Mouse (Mus musculus): Measurements from ENCODE around the gene Borcs5. TPM values are rescaled to one million over a fixed set of nuclear protein-coding genes. Genes with fewer than 3 reads are reported as not detected.

Gene Borcs5
- polyA plus RNA-seq, 1 experiment from 2014 or later = 13.9 TPM

- WGBS = 74% methylated on average over 8 of the region's 8 CpGs
- no peaks in the 10 kb centered on the region for H3K27me3 ChIP-seq (ENCODE audit: insufficient read depth, low read length)
- no peak overlapping the region for H3K4me2 ChIP-seq
- peaks cover 62% of the 10 kb centered on the region for H3K36me3 ChIP-seq (ENCODE audit: insufficient read depth)
- no peak overlapping the region for H3K27ac ChIP-seq (ENCODE audit: low read depth)
- DNase-seq (no peak), ATAC-seq (ENCODE audit: insufficient read depth) (no peak)
- no peaks in the 10 kb centered on the region for H3K4me1 ChIP-seq (ENCODE audit: insufficient read depth)
- TF ChIP-seq CTCF (IDR thresholded peaks at IDR 0.05; ENCODE audit: low read depth) = no peak
- no peaks in the 10 kb centered on the region for H3K9me3 ChIP-seq (ENCODE audit: low read depth, low read length)
- no peak overlapping the region for H3K4me3 ChIP-seq (ENCODE audit: low read depth, low read length)
- H3K9ac ChIP-seq = no peak overlapping the region
These were observed 83.6 kb downstream of the Borcs5 start for GRCm38 (mm10) chr6:134722906-134723305.

- Histone ChIP-seq H3K9ac (no peak overlapping the region), H3K27me3 (ENCODE audit: insufficient read depth, low read length) (no peaks in the 10 kb centered on the region), H3K4me3 (ENCODE audit: low read depth, low read length) (no peak overlapping the region), H3K4me1 (ENCODE audit: insufficient read depth) (no peaks in the 10 kb centered on the region), H3K36me3 (ENCODE audit: insufficient read depth) (peaks cover 61% of the 10 kb centered on the region), H3K9me3 (ENCODE audit: low read depth, low read length) (no peaks in the 10 kb centered on the region), H3K27ac (ENCODE audit: low read depth) (no peak overlapping the region), H3K4me2 (no peak overlapping the region)
- TF ChIP-seq CTCF (IDR thresholded peaks at IDR 0.05; ENCODE audit: low read depth) = no peak
- DNase-seq (no peak), ATAC-seq (ENCODE audit: insufficient read depth) (no peak)
- WGBS = 92% methylated on average over 7 of the region's 7 CpGs
These were observed 84.0 kb downstream of the Borcs5 start for GRCm38 (mm10) chr6:134723326-134723725.

- Histone ChIP-seq H3K9me3 (ENCODE audit: low read depth, low read length) (no peaks in the 10 kb centered on the region), H3K4me1 (ENCODE audit: insufficient read depth) (no peaks in the 10 kb centered on the region), H3K9ac (no peak overlapping the region), H3K4me2 (no peak overlapping the region), H3K4me3 (ENCODE audit: low read depth, low read length) (no peak overlapping the region), H3K36me3 (ENCODE audit: insufficient read depth) (peaks cover 55% of the 10 kb centered on the region), H3K27ac (ENCODE audit: low read depth) (no peak overlapping the region), H3K27me3 (ENCODE audit: insufficient read depth, low read length) (no peaks in the 10 kb centered on the region)
- ATAC-seq (ENCODE audit: insufficient read depth) = no peak
- 80% methylated on average over 9 of the region's 9 CpGs for whole genome bisulfite sequencing
- no peak for TF ChIP-seq CTCF (IDR thresholded peaks at IDR 0.05; ENCODE audit: low read depth)
- DNase-seq = no peak
These were observed 84.7 kb downstream of the Borcs5 start for GRCm38 (mm10) chr6:134723833-134724553.

- DNase-seq = no peak
- Histone ChIP-seq H3K27ac (ENCODE audit: low read depth) (no peak overlapping the region), H3K36me3 (ENCODE audit: insufficient read depth) (peaks cover 41% of the 10 kb centered on the region), H3K4me1 (ENCODE audit: insufficient read depth) (no peaks in the 10 kb centered on the region), H3K4me3 (ENCODE audit: low read depth, low read length) (no peak overlapping the region), H3K4me2 (no peak overlapping the region), H3K9ac (no peak overlapping the region), H3K9me3 (ENCODE audit: low read depth, low read length) (no peaks in the 10 kb centered on the region), H3K27me3 (ENCODE audit: insufficient read depth, low read length) (no peaks in the 10 kb centered on the region)
- TF ChIP-seq CTCF (IDR thresholded peaks at IDR 0.05; ENCODE audit: low read depth) = no peak
- ATAC-seq (ENCODE audit: insufficient read depth) = no peak
These were observed 86.1 kb downstream of the Borcs5 start for GRCm38 (mm10) chr6:134725406-134725805.

- Histone ChIP-seq H3K27ac (ENCODE audit: low read depth) (no peak overlapping the region), H3K4me3 (ENCODE audit: low read depth, low read length) (no peak overlapping the region), H3K36me3 (ENCODE audit: insufficient read depth) (peaks cover 6% of the 10 kb centered on the region; the same call in 1 of the 2 replicates), H3K9ac (no peak overlapping the region), H3K4me2 (no peak overlapping the region), H3K4me1 (ENCODE audit: insufficient read depth) (no peaks in the 10 kb centered on the region), H3K9me3 (ENCODE audit: low read depth, low read length) (no peaks in the 10 kb centered on the region), H3K27me3 (ENCODE audit: insufficient read depth, low read length) (no peaks in the 10 kb centered on the region)
- ATAC-seq (ENCODE audit: insufficient read depth) = no peak
- DNase-seq = no peak
- TF ChIP-seq CTCF (IDR thresholded peaks at IDR 0.05; ENCODE audit: low read depth) = no peak
- WGBS = 63% methylated on average over 3 of the region's 3 CpGs
These were observed 91.7 kb downstream of the Borcs5 start for GRCm38 (mm10) chr6:134730978-134731377.

GRCm38 (mm10) chr6:134732813-134733212 lies 93.5 kb downstream of the Borcs5 start:
- no peaks in the 10 kb centered on the region for H3K9me3 ChIP-seq (ENCODE audit: low read depth, low read length)
- no peak for TF ChIP-seq CTCF (IDR thresholded peaks at IDR 0.05; ENCODE audit: low read depth)
- no peaks in the 10 kb centered on the region for H3K4me1 ChIP-seq (ENCODE audit: insufficient read depth)
- no peak overlapping the region for H3K4me2 ChIP-seq
- H3K27ac ChIP-seq (ENCODE audit: low read depth) = no peak overlapping the region
- ATAC-seq (ENCODE audit: insufficient read depth) (no peak), DNase-seq (no peak)
- H3K9ac ChIP-seq = no peak overlapping the region
- 86% methylated on average over 8 of the region's 8 CpGs for WGBS
- H3K27me3 ChIP-seq (ENCODE audit: insufficient read depth, low read length) = no peaks in the 10 kb centered on the region
- no peak overlapping the region for H3K4me3 ChIP-seq (ENCODE audit: low read depth, low read length)
- H3K36me3 ChIP-seq (ENCODE audit: insufficient read depth) = peaks cover 4% of the 10 kb centered on the region; the same call in 1 of the 2 replicates

GRCm38 (mm10) chr6:134733800-134734221 lies 94.5 kb downstream of the Borcs5 start:
- Histone ChIP-seq H3K4me3 (ENCODE audit: low read depth, low read length) (no peak overlapping the region), H3K9me3 (ENCODE audit: low read depth, low read length) (no peaks in the 10 kb centered on the region), H3K27me3 (ENCODE audit: insufficient read depth, low read length) (no peaks in the 10 kb centered on the region), H3K27ac (ENCODE audit: low read depth) (no peak overlapping the region), H3K4me1 (ENCODE audit: insufficient read depth) (no peaks in the 10 kb centered on the region), H3K4me2 (no peak overlapping the region), H3K36me3 (ENCODE audit: insufficient read depth) (no peaks in the 10 kb centered on the region; the same call in 1 of the 2 replicates), H3K9ac (no peak overlapping the region)
- DNase-seq = no peak
- no peak for TF ChIP-seq CTCF (IDR thresholded peaks at IDR 0.05; ENCODE audit: low read depth)
- no peak for ATAC-seq (ENCODE audit: insufficient read depth)
- WGBS = 64% methylated on average over 5 of the region's 5 CpGs
